Mouse (Mus musculus): ENCODE results near the gene Hipk4. TPM values are rescaled to one million over a fixed set of nuclear protein-coding genes. Genes with fewer than 3 reads are reported as not detected.

Gene Hipk4
- total and polyA plus RNA-seq, 2 experiments from 2014 or later = 0.73 to 1.6 TPM

DNA sequence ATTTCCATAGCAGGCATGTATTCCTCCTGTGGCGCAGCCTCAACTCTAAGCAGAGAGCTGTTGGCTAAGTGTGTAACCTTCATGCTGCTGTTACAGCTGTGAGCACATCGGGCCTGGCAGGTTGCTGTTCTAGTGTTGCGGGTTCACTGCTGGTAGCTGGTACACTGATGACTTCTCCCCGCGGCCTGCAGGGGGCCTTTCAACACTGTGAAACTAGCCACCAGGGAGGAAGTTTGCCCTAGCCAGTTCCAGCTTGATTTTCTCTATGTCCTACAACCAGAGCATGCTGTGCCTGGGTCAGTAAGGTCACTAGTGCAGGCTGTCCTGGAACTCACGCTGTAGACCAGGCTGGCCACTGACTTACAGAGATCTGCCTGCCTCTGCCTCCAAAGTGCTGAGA, 53.8 kb downstream of the Hipk4 start:
- Histone ChIP-seq H3K27ac (no peak overlapping the region), H3K4me1 (ENCODE audit: insufficient read depth, low read length) (no peaks in the 10 kb centered on the region), H3K4me2 (ENCODE audit: low read depth, low read length) (no peak overlapping the region), H3K36me3 (ENCODE audit: insufficient read depth, low read length) (peaks cover 46% of the 10 kb centered on the region), H3K9ac (replicated peaks; ENCODE audit: low read length) (no peak overlapping the region), H3K27me3 (ENCODE audit: insufficient read depth, low read length) (no peaks in the 10 kb centered on the region), H3K9me3 (ENCODE audit: low read length) (no peaks in the 10 kb centered on the region), H3K4me3 (ENCODE audit: low read length) (no peak overlapping the region)
- WGBS = 69% methylated on average over 6 of the region's 6 CpGs
- peak; percentile 55 for TF ChIP-seq CTCF (IDR thresholded peaks at IDR 0.05; ENCODE audit: low read depth)
- peak; percentile 39 for DNase-seq (ENCODE audit: low spot score)
- peak; percentile 45; the same call in 1 of the 2 replicates for ATAC-seq

DNA sequence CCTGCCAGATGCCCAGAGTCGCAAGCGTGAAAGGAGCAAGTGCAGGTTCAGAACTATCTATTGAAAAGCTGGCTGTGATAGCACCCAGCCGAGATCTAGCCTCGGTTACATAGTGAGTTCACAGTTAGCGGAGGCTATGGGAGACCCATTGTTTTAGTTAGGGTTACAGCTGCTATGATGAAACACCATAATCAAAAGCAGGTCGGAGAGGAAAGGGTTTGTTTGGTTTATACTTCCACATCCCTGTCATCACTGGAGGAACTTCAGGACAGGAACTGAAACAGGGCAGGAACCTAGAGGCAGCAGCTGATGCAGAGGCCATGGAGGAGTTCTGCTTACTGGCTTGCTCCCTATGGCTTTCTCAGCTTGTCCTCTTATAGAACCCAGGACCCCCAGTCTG, 54.5 kb downstream of the Hipk4 start:
- H3K36me3 ChIP-seq (ENCODE audit: insufficient read depth, low read length) = peaks cover 43% of the 10 kb centered on the region
- H3K9ac ChIP-seq (replicated peaks; ENCODE audit: low read length) = no peak overlapping the region
- H3K9me3 ChIP-seq (ENCODE audit: low read length) = no peaks in the 10 kb centered on the region
- ATAC-seq (no peak), DNase-seq (ENCODE audit: low spot score) (no peak)
- no peak overlapping the region for H3K4me2 ChIP-seq (ENCODE audit: low read depth, low read length)
- H3K27me3 ChIP-seq (ENCODE audit: insufficient read depth, low read length) = no peaks in the 10 kb centered on the region
- no peaks in the 10 kb centered on the region for H3K4me1 ChIP-seq (ENCODE audit: insufficient read depth, low read length)
- no peak for TF ChIP-seq CTCF (IDR thresholded peaks at IDR 0.05; ENCODE audit: low read depth)
- no peak overlapping the region for H3K27ac ChIP-seq
- 93% methylated on average over 6 of the region's 6 CpGs for WGBS
- no peak overlapping the region for H3K4me3 ChIP-seq (ENCODE audit: low read length)

DNA sequence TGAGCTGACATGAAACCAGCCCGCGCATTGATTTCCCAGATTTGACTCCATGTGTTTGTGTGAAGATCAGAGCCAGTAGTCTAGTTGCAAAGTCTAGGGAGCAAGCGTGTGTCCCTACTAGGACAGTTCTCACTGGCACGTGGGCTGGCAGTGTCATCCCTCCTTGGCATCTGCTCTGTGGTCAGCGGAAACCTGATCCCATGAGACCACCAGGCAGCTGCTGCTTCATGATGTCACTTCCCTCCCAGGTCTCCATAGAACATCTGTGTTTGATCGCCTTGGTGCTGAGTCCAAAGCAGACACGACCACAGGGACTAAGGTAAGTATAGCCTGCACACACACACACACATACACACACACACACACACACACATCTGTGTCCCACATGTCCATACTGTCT, 55.4 kb downstream of the Hipk4 start:
- peaks cover 43% of the 10 kb centered on the region for H3K36me3 ChIP-seq (ENCODE audit: insufficient read depth, low read length)
- no peak overlapping the region for H3K27ac ChIP-seq
- DNase-seq (ENCODE audit: low spot score) = no peak
- H3K9me3 ChIP-seq (ENCODE audit: low read length) = no peaks in the 10 kb centered on the region
- no peak overlapping the region for H3K9ac ChIP-seq (replicated peaks; ENCODE audit: low read length)
- no peak for TF ChIP-seq CTCF (IDR thresholded peaks at IDR 0.05; ENCODE audit: low read depth)
- H3K4me2 ChIP-seq (ENCODE audit: low read depth, low read length) = no peak overlapping the region
- 73% methylated on average over 7 of the region's 7 CpGs for WGBS
- ATAC-seq = no peak
- no peaks in the 10 kb centered on the region for H3K27me3 ChIP-seq (ENCODE audit: insufficient read depth, low read length)
- no peak overlapping the region for H3K4me3 ChIP-seq (ENCODE audit: low read length)
- H3K4me1 ChIP-seq (ENCODE audit: insufficient read depth, low read length) = no peaks in the 10 kb centered on the region

DNA sequence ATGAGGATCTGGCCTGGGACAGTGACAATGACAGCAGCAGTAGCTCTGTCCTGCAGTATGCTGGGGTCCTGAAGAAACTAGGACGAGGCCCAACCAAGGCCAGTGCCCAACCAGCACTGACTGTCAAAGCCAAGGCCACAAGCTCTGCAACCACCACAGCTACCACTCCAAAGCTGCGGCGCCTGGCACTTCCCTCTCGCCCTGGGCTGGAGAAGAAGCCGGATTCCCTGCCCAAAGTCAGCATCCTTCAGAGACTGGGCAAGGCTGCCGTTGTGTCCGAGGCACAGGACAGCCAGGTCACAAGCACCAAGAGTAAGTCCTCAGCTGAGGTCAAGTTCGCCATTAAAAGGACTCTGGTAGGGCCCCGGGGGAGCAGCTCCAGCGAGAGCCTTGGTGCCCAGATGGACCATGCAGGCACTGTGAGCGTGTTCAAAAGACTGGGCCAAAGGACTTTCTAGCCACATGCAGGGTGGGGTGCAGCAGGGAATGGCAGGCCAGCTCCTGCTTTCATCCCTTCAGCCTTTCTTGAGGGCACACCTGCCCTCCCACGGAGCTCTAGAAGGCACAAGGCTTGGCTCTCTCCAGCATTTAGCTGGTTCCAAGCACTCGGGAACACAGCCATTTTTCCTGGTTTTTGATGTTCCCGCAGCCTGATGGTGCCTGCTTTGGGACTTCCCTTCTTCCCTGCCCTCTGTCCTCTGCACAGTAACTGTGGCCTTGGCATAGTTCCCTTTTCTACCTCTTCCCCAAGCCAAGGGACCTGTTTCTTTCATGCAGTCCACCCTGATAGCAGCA, 57.5 kb downstream of the Hipk4 start:
- no peak overlapping the region for H3K27ac ChIP-seq
- no peaks in the 10 kb centered on the region for H3K9me3 ChIP-seq (ENCODE audit: low read length)
- WGBS = 90% methylated on average over 14 of the region's 14 CpGs
- H3K9ac ChIP-seq (replicated peaks; ENCODE audit: low read length) = no peak overlapping the region
- peaks cover 29% of the 10 kb centered on the region for H3K36me3 ChIP-seq (ENCODE audit: insufficient read depth, low read length)
- H3K4me2 ChIP-seq (ENCODE audit: low read depth, low read length) = no peak overlapping the region
- no peak for DNase-seq (ENCODE audit: low spot score)
- no peaks in the 10 kb centered on the region for H3K27me3 ChIP-seq (ENCODE audit: insufficient read depth, low read length)
- no peak for ATAC-seq
- no peak for TF ChIP-seq CTCF (IDR thresholded peaks at IDR 0.05; ENCODE audit: low read depth)
- H3K4me1 ChIP-seq (ENCODE audit: insufficient read depth, low read length) = no peaks in the 10 kb centered on the region
- H3K4me3 ChIP-seq (ENCODE audit: low read length) = no peak overlapping the region

Other genes with a start within 250 kb of the Hipk4 start
- 34.8 and 41.2 TPM in 2 replicates for gene Ltbp4, start 185.6 kb upstream of the Hipk4 start, total RNA-seq (2014; rRNA removed)
- 10.5 and 10.6 TPM in 2 replicates for gene Ltbp4, start 185.6 kb upstream of the Hipk4 start, polyA plus RNA-seq (2015; fragmentation: Nextera tagmentation; extraction: Ambion mirVana)
- gene Shkbp1, start 167.2 kb upstream of the Hipk4 start, total RNA-seq (2014; rRNA removed) = 27.0 and 31.2 TPM in 2 replicates
- gene Shkbp1, start 167.2 kb upstream of the Hipk4 start, polyA plus RNA-seq (2015; fragmentation: Nextera tagmentation; extraction: Ambion mirVana) = 20.0 and 20.2 TPM in 2 replicates
- gene Gm20479, start 165.8 kb upstream of the Hipk4 start, total RNA-seq (2014; rRNA removed) = not detected in 2 replicates
- not detected in 2 replicates for gene Gm20479, start 165.8 kb upstream of the Hipk4 start, polyA plus RNA-seq (2015; fragmentation: Nextera tagmentation; extraction: Ambion mirVana)
- gene Sptbn4, start 75.6 kb upstream of the Hipk4 start, total RNA-seq (2014; rRNA removed) = 24.1 and 24.8 TPM in 2 replicates
- 2.8 and 3.4 TPM in 2 replicates for gene Sptbn4, start 75.6 kb upstream of the Hipk4 start, polyA plus RNA-seq (2015; fragmentation: Nextera tagmentation; extraction: Ambion mirVana)
- gene Blvrb, start 75.3 kb upstream of the Hipk4 start, total RNA-seq (2014; rRNA removed) = 19.7 and 23.9 TPM in 2 replicates
- 23.0 and 23.4 TPM in 2 replicates for gene Blvrb, start 75.3 kb upstream of the Hipk4 start, polyA plus RNA-seq (2015; fragmentation: Nextera tagmentation; extraction: Ambion mirVana)
- gene Sertad3, start 49.5 kb upstream of the Hipk4 start, total RNA-seq (2014; rRNA removed) = 5.0 and 6.3 TPM in 2 replicates
- gene Sertad3, start 49.5 kb upstream of the Hipk4 start, polyA plus RNA-seq (2015; fragmentation: Nextera tagmentation; extraction: Ambion mirVana) = 7.9 and 8.4 TPM in 2 replicates
- gene Sertad1, start 36.4 kb upstream of the Hipk4 start, total RNA-seq (2014; rRNA removed) = 7.2 and 9.4 TPM in 2 replicates
- 7.7 and 8.8 TPM in 2 replicates for gene Sertad1, start 36.4 kb upstream of the Hipk4 start, polyA plus RNA-seq (2015; fragmentation: Nextera tagmentation; extraction: Ambion mirVana)
- gene Prx, start 23.9 kb upstream of the Hipk4 start, total RNA-seq (2014; rRNA removed) = 1.8 and 2.1 TPM in 2 replicates
- gene Prx, start 23.9 kb upstream of the Hipk4 start, polyA plus RNA-seq (2015; fragmentation: Nextera tagmentation; extraction: Ambion mirVana) = 2.1 and 2.5 TPM in 2 replicates
- 307 and 308 TPM in 2 replicates for gene Pld3, start 30.0 kb downstream of the Hipk4 start, total RNA-seq (2014; rRNA removed)
- gene Pld3, start 30.0 kb downstream of the Hipk4 start, polyA plus RNA-seq (2015; fragmentation: Nextera tagmentation; extraction: Ambion mirVana) = 268 and 287 TPM in 2 replicates
- 8.1 and 8.2 TPM in 2 replicates for gene 2310022A10Rik, start 30.0 kb downstream of the Hipk4 start, total RNA-seq (2014; rRNA removed)
- gene 2310022A10Rik, start 30.0 kb downstream of the Hipk4 start, polyA plus RNA-seq (2015; fragmentation: Nextera tagmentation; extraction: Ambion mirVana) = 25.7 and 26.1 TPM in 2 replicates
- gene Akt2, start 68.3 kb downstream of the Hipk4 start, total RNA-seq (2014; rRNA removed) = 60.6 and 83.1 TPM in 2 replicates
- 62.3 and 64.0 TPM in 2 replicates for gene Akt2, start 68.3 kb downstream of the Hipk4 start, polyA plus RNA-seq (2015; fragmentation: Nextera tagmentation; extraction: Ambion mirVana)
- 104 and 132 TPM in 2 replicates for gene Ttc9b, start 130.6 kb downstream of the Hipk4 start, total RNA-seq (2014; rRNA removed)
- 124 and 127 TPM in 2 replicates for gene Ttc9b, start 130.6 kb downstream of the Hipk4 start, polyA plus RNA-seq (2015; fragmentation: Nextera tagmentation; extraction: Ambion mirVana)
- gene Map3k10, start 151.3 kb downstream of the Hipk4 start, total RNA-seq (2014; rRNA removed) = 141 and 162 TPM in 2 replicates
- 21.4 and 22.9 TPM in 2 replicates for gene Map3k10, start 151.3 kb downstream of the Hipk4 start, polyA plus RNA-seq (2015; fragmentation: Nextera tagmentation; extraction: Ambion mirVana)
- 3.5 and 5.6 TPM in 2 replicates for gene Zfp607b, start 166.1 kb downstream of the Hipk4 start, total RNA-seq (2014; rRNA removed)
- gene Zfp607b, start 166.1 kb downstream of the Hipk4 start, polyA plus RNA-seq (2015; fragmentation: Nextera tagmentation; extraction: Ambion mirVana) = 8.5 and 8.9 TPM in 2 replicates
- gene Zfp60, start 208.1 kb downstream of the Hipk4 start, total RNA-seq (2014; rRNA removed) = 24.3 and 25.3 TPM in 2 replicates
- gene Zfp60, start 208.1 kb downstream of the Hipk4 start, polyA plus RNA-seq (2015; fragmentation: Nextera tagmentation; extraction: Ambion mirVana) = 35.1 and 36.0 TPM in 2 replicates